Mouse (Mus musculus) NIH3T3 (cell line): ENCODE measurements around the gene Olfr588-ps1.
"Not testable (repeated sequence)": the region's sequence is repeated elsewhere in the genome, so short reads cannot be mapped to it uniquely, and the experiment has no call there.

Experiments
- DNase-seq: peaks from one replicate; pipeline ENCODE4 v3.0.0-alpha.2; 2012; ENCODE audit warnings: low read depth

Olfr588-ps1 gene

DNA sequence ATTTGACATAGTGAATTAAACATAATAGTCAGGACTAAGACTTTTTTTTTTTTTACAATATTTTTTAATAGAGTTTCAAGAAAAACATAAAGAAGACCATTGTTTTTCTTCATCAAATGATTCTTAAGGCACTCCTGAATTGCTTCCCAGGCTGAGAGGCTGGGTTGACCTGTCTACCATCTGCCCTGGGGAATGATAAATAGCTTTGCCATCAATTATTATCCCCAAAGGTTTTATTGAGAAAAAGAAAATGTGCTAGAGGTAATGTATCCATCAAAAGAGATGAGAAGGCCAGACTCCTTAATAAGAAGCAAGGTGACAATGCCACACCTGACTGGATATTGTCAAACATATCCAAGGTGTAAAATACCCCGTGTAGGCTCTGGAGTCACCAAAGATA is at the start of gene Olfr588-ps1:
Gene Olfr588-ps1, plus strand, starts transcription at position 301 of the 400 bp plus-strand sequence.
- no peak for DNase-seq

DNA sequence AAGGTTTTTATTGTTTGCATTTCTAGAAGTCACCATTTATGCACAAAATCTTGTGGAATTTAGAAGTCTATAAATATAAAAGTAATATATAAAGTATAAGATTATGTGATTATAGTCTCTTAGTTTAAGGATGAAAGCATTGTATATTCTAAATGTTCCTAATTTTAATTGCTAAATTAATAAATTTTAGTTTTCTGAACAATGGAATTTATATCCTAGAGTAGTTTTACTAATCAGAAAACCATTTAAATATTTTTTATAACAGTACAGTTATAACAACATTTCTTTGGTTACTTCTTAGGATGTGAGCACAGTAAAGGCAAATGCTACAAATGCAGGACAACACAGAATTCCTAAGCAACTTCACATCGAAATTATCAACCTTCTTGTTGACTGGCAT is 43.3 kb upstream of the Olfr588-ps1 start, which contains the start of gene Olfr585:
Gene Olfr585, plus strand, starts transcription at position 301 of the 400 bp plus-strand sequence.
- no peak for DNase-seq

DNA sequence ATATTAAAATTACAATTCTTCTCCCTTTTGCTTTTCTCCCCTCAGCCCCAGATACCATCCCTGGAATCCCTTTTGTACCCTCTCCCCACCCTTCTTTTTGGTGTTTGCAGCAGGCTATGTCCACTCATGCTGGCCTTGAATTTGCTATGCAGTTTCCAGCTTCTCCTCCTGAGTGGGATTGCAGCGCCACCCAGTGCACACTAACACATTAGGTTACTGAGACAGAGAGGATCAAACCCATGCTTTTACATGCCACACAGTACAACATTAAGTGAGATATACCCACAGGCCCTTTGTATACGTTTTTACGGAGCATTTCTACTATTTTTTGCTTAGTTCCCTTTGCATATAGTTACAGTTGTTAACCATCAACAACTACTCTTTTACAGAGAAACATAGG is 21.3 kb upstream of the Olfr588-ps1 start:
- DNase-seq = peak; percentile 1

DNA sequence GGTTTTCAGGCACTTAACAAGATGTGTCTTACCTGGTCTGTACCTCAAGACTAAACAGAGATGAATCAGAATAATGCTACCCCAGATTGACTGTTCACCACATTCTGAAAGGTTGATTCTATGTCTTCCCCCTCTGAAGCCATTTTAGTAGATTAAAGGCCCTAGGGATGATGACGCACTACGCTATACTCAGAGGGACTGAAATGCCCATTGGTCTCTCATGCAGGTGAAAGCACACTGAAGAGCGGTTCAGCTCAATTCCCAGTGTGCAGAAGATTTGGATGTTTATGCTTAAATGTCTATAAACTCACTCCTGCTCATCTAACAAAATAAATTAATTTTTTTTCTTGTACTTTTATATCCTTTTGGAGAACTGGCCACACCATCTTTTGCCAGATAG is 15.1 kb upstream of the Olfr588-ps1 start, which contains the start of gene Olfr586:
Gene Olfr586, minus strand, starts transcription at position 101 of the 400 bp plus-strand sequence.
- DNase-seq = no peak

DNA sequence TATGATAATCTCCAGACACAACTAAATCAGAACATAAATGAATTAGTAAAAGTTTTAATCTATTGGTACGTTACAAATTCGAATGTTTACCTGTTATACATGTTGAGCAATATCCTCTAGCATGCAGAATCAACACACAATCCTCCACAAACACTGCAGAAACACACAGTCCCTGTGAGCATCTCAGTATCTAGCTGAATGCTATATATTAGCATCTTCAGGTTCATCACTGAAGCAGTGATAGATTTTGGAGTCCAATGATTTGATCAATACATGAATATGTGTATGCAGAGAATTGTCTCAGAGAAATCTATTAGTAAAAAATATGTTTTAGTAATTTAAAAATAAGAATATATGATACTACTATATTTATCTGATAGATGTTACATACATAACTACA is 15.6 kb downstream of the Olfr588-ps1 start, which contains the start of gene Olfr589:
Gene Olfr589, minus strand, starts transcription at position 101 of the 400 bp plus-strand sequence.
- DNase-seq = no peak

DNA sequence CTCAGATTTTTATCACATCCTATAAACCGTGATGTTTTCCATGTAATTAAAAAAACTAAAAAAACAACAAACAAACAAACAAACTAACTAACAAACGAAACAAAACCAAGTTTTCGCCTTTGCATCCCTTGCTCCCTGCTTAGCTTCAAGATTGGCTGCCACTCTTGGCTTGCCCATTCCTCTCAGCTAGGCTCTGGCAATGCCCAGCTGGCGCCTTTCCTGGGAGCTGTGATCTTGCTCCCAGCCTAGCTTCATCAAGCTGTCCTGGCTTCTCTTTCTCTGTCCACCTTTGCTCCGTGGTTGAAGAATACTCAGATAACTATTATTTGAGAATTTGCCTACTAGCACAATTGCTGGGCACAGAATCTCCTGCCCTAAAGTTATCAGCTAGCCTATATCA is 29.0 kb downstream of the Olfr588-ps1 start:
- DNase-seq = no peak

DNA sequence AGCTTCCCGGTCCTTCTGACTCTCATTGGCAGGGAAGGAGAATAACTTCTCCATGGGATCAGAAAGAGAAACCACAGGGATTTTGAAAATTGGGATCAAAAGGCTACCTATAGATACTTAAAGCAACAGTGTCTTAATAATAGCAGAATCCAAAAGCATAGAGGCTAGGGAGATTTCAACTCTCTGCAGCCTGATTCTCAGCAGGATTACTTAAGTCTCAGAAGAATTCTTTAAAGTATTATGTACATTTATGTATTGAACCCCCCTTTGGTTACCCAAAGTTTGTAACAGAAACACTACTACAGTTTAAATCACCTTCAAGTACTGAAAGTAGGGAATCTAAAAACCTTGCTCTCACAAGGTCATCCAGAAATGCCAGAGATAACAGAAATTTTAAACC is 37.6 kb downstream of the Olfr588-ps1 start, which contains the start of gene Olfr591:
Gene Olfr591, minus strand, starts transcription at position 101 of the 400 bp plus-strand sequence.
- no peak for DNase-seq

DNA sequence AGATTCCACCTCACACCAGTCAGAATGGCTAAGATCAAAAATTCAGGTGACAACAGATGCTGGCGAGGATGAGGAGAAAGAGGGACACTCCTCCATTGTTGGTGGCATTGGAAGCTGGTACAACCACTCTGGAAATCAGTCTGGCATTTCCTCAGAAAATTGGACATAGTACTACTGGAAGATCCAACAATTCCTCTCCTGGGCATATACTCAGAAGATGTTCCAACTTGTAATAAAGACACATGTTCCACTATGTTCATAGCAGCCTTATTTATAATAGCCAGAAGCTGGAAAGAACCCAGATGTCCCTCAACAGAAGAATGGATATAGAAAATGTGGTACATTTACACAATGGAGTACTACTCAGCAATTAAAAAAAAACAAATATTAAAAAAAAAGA is 43.8 kb downstream of the Olfr588-ps1 start, which contains the start of gene Olfr592:
Gene Olfr592, plus strand, starts transcription at position 301 of the 400 bp plus-strand sequence.
- DNase-seq = not testable (repeated sequence)
